Mouse (Mus musculus): Measurements from ENCODE around the gene Pank2.

DNA sequence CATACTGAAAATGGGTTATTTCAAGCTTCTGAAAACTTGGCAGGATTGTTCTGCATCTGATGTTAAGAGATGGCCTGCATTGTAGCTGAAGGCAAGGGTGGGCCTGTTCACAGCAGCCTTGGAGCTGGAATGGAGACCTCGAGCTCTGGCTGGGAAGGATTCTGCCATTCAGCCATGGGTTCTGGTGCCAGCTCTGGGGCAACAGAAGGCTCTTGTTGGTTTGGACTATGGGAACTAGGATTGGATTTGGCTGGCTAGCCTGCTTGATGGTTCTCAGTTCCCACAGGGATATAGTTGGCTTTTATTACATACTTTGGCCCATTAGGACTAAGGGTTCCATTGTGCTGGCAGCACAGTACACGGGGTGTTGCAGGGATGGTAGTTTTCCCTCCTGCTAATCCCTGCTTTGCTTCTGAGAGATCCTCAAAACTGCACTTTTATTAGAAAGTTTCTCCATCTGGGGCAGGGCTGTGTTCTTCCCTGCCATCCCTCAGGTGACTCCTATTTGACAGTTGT is 34.5 kb downstream of the Pank2 start:
- TF ChIP-seq CTCF (IDR thresholded peaks at IDR 0.05; ENCODE audit: low read depth): no peak
- no peak for TF ChIP-seq EP300 (IDR thresholded peaks at IDR 0.05; ENCODE audit: low read depth)

Measured in liver, postnatal 0 days (tissue).